Mouse (Mus musculus): ENCODE measurements around the gene Tmem41b.

Tmem41b gene

DNA sequence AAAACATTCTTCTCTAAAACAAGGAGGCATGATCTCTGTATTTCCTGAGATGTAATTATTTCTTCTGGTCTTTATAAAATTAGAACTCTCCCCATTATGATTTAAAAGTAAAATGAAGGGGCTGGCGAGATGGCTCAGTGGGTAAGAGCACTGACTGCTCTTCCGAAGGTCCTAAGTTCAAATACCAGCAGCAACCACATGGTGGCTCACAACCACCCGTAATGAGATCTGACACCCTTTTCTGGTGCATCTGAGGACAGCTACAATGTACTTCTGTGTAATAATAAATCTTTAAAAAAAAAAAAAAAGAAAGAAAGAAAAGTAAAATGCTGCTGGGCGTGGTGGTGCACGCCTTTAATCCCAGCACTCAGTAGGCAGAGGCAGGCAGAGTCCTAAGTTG, 9.6 kb downstream of the Tmem41b start:
- DNase-seq (ENCODE audit: low read depth) = peak; percentile 53

DNA sequence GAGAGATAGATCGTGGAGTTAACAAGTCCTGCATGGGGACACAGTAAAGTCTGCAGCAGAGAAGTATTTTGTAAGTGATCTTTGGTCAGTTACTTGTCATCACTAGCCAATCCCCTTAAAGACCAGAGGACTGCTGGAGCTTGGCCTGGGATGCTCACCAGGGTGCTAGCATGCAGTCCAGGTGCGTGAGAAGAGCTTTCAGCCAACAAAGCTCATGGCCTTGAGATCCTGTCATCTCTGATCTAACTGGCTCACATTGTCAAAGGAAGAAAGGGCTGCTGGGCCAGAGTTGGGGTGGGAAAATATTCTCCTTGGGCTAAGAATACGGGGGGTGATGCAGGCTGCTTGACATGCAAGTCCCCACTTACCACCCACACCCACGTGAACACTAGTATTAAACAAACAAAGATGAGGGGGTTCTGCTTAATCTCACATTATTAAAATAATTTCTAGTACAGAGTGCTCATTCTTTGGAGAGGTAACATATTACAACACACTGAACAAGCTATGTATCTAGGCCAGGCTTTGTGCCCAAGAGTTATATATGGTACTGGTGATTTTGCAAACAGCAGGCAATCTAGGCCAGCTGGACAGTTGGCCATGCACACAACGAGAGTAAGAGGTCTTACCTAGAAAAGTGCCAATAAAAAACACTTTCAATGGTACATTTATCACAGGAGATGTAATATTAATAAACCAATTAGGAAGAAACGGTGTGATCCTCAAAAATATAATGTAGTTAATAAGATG, 10.6 kb downstream of the Tmem41b start:
- no peak for DNase-seq (ENCODE audit: low read depth)

DNA sequence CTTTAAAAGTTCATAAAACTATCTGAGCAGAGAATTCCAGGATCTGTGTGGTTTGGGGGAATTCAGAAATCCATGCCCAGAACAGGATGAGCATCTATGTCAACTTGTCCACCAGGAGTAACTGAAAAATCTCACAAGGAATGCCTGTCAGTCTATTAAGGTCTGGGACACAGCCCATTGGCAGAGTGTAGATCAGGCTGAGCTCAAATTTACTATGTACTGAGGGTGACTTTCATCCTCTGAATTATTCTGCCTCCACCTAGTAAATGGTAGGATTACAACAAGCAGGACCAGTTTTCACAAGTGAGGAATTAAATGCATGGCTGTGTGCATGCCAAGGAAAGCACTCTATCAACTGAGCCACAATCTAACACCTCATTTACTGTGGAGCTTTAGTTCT, 17.2 kb downstream of the Tmem41b start:
- no peak for DNase-seq (ENCODE audit: low read depth)

DNA sequence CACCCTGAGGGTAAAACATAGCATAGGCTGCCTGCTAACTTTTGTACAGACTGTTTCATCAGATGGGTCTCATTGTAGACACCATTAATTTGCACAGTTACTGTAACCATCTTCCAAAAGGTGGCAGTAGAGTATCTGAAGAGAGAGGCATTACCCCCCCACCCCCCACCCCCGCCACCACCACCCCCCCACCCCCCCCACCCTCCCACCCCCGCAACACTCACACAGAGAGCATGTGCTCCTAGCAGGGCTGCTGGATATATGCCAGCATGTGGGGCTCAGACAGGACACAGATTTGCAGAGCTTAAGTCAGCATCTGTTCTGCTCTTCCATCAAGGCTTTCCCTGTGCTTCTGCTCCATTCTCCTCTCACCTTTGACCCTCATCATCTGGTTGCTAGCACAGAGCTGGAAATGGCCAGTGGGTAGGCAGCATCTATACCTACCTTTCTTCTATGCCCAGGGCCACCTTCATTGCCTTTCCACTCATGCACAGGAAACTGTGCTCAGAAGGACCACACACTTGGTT, 17.7 kb downstream of the Tmem41b start:
- peak; percentile 35 for DNase-seq (ENCODE audit: low read depth)

DNA sequence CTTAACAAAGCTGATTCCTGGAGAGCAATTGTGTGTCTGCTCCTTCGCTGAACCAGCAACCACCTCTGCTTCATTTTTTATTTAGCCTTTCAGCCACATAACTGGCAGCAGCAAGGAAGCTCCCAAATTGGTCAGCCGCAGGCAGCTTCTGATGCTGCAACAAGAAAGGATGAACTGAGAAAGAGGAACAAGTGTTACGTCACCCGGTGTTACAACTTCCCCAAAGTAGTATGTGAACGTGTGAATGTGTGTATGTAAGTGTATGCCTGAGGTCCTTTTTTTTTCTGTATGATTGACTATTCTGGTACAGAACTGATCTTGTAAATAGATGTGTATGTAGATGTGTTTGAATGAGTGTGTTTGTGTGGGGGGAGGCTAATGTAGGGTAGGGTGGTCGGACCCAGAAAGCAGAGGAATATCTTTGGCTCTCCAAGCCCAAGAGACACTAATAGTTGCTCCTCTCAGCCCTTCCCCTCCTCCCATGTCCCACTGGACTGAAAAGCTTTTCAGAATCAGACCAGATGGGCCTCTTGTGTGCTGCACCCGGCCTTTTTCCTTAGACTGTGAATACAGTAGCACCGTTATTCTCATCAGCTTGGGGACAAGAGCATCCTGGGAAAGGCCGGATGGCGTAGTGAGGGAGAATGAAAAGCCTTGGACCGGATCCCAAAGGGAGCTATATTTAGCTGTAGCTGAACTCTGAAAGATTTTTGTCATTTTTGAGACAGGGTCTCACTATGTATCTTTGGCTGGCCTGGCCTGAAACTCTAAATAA, 18.7 kb downstream of the Tmem41b start:
- peak; percentile 87 for DNase-seq (ENCODE audit: low read depth)

DNA sequence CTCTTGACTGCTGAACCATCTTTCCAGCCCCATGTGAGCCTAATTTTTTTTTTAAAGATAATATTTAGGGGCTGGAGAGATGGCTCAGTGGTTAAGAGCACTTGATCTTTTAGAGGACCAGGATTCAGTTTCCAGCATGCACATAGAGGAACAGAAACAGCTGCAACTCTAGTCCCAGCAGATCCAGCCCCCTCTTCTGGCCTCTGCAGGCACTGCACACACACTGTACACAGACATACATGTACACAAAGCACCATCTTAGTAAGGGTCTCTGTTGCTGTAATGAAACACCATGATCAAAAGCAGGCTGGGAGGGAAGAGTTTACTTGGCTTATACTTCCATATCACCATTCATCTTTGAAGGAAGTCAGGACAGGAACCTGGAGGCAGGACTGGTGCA, 21.1 kb downstream of the Tmem41b start:
- DNase-seq (ENCODE audit: low read depth) = no peak

DNA sequence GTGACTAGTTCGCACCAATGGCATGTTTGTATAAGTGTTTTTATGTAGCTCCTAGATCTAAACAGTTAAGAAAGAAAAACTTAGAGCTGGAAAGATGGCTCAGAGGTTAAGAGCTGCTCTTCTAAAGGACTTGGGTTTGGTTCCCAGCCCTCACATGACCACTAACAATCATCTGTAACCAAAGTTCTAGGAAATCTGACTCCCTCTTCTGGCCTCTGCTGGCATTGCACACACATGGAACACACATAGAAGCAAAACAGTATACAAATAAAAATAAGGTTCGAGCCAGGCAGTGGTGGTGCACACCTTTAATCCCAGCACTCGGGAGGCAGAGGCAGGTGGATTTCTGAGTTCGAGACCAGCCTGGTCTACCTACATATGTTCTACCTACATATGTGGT, 23.0 kb downstream of the Tmem41b start:
- no peak for DNase-seq (ENCODE audit: low read depth)

DNA sequence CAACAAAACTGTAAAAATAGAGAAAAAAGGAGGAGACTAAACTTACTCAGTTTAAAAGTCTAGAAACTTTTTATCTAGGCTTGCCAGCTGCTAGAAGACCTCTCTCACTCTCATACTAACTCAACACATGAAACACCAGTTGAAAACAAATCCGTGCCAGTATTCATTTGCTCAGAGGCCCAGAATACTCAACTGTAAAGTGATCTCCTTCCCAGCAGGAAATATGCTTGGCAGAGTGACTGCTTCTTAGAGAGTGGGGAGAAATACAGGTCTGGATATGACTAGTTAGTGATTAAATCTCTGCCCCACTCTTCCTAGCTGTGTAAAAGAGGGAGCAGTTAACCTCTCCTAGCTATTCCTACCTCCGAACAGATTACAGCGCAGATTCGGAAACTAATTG, 24.1 kb downstream of the Tmem41b start:
- DNase-seq (ENCODE audit: low read depth) = no peak

DNA sequence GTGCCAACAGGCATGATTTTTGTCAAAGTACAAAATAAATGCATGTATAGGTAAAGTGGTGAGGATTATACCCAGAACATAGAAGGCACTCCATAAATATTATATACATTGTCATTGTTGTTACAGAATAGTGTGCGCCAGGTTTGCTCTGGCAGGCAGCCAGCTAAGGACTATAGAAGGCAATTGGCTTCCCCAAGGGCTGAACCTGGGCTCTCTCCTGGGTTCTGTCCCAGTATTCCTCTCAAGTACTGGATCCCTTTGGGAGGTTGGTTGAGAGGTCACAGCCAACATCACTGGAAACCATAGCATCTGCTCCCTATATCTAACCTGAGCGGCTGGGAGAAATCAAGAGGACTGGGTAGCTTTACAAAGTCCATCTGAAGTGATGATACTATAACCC, 25.2 kb downstream of the Tmem41b start:
- DNase-seq (ENCODE audit: low read depth) = no peak

DNA sequence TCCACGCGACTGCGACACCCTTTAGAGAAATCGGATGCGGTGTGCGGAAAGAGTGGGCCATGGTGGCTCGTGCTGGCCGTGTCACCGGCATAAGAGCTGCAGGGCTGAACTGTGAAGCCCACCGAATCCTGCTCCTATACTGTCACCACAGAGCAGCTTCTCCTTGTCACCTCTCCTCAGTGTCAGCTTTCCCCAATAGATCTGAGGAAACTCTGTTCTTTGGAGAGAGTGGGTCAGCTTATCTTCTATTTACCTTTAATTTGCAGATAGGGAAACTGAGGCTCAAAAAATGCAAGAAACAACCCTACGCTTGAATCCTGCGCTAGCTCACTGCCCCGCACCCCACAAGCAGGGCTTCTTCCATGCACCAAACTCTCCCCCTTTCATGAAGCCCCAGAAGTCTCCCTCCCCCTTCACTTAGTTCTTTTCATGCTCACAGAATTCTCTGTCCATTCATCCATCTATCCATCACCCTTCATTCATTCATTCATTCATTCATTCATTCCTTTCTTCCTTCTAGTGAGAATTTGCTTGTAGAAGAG, 26.0 kb downstream of the Tmem41b start:
- no peak for DNase-seq (ENCODE audit: low read depth)

DNA sequence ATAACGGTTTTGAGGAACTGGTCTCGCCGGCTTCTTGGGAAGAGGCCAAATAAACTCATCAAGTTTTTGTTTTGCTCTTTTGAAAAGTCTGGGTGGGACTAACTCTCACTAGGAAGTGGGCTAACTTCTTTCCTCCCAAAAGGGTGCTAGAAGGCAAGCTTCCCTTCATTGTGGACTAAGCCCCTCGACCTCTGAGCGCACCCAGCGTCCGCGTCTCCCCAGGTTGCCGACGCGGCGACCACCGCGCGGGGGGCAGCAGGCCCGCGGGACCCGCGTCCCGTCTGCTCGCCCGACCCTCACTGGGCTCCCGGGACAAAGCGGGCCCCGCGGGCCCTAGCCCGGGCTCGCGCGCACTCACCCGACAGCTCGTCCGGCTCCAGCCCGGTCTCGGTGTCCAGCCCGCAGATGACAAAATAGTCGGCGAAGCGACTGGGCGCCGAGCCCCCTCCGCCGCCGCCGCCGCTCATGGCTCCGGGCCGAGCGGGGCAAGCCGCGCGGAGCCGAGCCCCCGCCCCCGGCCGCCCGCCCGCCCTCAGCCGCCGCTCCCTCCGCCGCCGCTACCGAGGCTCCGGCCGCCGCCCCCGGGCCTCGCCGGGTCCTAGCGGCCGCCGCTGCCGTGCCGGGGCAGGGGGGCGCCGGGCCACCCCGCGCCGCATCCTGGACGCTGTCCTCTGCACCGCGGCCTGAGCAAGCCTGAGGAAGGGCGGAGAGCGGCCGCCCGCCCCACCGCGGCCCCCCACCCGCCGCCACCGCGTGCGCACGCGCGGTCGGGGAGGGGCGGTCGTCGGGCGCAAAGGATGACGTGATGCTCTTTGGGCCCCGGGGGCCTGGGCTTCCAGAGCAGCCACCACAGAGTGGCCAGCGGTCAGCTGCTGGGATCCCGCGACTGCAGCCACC, 26.8 kb downstream of the Tmem41b start, which contains the start of gene Dennd5a:
Gene Dennd5a, minus strand, starts transcription at position 755 of the 897 bp plus-strand sequence.
- peak; percentile 79 for DNase-seq (ENCODE audit: low read depth)

DNA sequence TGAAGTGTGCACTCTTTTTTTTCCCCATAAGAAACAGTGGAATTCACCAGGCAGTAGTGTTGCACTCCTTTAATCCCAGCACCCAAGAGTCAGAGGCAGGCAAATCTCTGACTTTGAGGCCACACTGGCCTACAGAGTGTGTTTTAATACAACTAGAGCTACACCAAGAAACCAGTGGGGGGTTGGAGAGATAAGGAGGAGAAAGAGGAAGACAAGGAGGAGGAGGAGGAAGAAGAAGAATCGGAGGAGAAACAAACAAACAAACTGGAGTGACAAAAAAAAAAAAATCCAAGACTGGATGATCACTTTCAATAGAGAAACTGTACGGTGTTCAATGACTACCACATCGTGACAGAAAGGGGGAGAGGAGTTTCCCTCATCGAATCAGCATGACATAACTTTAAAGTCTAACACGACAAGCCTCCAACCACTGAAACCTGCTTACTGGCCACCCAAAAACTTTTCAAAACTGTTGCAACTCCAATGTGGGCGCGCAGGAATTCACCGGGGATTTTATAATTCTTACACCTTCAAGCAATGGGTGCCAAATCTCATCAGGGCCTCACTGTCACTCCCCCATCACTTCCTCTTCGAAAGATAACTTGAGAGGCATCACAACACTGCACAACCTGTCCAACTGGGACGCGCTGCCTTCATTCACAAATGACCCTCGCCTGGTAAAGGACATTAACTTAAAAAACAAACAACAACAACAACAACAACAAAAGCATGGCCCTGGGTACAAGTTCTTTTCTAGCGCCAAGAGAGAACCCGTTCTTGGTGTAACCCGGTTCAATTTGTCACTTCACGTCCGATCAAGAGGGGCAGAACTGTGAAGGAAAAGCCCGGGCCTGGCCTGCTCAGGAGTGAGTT, 27.6 kb downstream of the Tmem41b start:
- DNase-seq (ENCODE audit: low read depth) = no peak

DNA sequence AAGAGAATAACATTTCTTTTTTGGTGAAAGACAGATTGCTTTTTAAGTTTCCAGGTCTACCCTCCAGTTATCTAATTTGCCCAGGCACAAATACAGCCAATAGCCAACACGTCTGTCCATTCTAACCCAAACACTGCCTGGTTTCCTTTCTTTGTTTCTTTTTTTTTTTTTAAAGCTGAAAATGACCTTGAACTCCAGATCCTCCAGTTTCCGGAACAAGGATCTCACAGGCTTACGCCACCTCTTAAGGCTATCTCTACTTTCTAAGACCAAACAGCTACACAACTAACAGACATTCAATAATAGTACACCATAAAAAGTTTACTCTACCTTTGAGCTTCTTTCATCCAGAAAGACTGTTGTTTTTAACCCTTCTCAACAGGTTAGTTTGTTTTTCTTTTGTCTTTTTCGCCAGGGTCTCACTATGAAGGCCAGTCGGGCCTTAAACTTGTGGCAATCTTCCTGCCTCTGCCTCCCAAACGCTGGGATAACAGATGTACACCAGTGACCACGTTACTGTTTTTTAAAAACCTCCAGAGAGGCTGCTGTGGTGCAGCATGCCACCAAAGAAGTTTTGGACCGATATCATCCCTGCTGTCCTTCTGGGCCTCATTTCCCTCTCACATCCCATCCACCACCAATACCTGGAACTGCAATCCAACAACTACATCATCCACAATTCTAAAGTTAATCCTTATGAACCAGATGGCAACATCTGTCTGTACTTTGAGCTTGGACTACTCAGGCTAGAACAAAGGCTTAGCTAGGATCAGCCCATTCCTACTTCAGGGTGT, 28.5 kb downstream of the Tmem41b start:
- DNase-seq (ENCODE audit: low read depth) = peak; percentile 59

DNA sequence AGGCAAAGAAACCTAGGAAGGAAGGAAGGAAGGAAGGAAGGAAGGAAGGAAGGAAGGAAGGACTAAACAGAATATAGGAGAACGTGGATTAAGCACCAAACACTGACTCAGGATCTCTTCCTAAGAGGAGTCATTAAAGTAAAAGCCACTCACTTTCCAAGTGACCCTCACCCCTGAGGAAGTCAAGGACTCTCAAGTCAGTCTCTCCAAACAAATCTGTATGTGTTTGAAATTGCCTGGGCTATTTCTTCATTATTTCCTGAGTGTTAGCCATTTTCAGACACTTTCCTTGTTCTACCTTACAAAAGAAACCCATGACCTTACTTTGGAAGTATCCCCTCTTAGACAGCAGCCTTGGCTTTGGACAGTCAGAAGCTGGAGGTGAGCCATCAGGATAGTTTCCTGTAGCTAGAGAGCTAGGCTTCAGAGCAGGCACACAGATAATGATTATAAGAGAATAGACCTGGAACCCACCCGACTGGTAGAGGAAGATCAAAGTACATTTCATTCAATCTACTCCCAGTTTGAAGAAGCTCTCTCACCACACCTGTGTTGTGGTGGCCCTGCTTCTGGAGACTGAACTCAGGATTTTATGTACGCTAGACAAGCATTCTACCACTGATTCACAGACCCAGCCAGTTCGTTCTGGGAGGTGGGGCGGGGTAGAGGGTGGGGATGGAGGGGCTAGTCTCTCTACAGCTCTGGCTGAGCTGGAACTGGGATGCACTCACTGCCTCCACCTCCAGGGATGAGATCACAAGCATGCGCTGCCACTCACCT, 31.9 kb downstream of the Tmem41b start:
- no peak for DNase-seq (ENCODE audit: low read depth)

DNA sequence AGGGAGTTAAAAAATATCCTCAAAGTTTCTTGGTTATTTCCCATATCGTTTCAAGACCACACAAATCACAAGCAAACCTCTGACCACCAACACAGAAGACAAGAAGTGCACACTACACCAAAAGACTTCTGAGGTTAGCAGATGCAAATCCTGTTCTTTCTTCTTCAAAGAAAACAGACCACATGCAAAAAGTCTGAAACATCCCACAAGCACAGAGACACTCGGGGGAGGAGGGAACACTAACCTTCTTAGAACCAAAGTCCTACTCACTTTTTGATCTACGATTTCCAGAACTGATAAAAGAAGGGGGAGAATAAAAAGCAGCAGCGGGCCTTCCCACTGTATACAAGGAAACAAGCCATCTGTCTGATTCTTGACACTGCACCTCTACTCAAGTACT, 35.4 kb downstream of the Tmem41b start:
- no peak for DNase-seq (ENCODE audit: low read depth)

DNA sequence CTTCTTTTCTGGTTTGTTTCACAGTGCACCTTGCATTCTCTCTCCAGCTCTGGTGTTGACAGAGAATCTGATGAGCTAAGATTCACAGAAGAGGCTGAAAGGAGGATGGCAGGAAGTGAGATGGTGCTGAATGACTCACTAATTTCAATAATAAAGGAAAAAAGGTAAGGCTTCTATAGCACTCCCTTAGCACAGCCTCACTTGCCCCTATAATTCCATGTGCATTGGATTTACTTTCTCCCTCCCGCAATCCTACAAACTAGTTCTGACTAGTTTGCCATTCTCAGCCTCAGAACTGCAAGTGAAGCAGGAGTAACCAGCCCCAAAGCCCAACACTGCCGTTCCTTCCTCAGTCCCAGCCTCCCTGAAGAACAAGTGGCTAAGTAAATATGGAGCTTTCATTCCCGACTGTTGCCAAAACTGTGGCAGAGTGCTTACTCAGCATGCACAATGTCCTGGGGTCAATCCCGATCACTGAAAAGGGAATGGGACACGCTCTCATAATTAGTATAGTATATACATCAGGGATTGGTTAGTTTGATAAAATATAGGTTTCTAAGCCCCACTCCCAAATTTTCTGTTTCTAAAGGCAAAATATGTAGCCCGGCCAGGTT, 42.2 kb downstream of the Tmem41b start:
- no peak for DNase-seq (ENCODE audit: low read depth)

DNA sequence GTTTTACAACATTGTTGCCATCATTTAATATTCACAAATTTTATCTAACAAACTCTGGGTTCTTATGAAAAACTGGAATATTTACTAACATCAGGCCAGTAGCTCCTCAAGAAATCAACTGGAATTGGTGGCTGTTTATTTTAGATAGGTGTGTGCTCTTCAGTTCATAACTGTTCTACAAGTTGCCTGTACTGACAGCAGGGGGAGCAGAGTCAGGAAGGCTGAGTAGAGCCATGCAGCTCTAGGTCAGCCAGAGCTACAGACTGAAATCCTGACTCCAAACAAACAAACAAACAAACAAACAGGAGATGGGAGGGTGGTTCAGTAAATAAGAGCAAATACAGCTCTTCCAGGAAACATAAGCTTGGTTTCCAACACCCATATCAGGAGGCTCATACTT, 57.1 kb downstream of the Tmem41b start:
- peak; percentile 18 for DNase-seq (ENCODE audit: low read depth)

DNA sequence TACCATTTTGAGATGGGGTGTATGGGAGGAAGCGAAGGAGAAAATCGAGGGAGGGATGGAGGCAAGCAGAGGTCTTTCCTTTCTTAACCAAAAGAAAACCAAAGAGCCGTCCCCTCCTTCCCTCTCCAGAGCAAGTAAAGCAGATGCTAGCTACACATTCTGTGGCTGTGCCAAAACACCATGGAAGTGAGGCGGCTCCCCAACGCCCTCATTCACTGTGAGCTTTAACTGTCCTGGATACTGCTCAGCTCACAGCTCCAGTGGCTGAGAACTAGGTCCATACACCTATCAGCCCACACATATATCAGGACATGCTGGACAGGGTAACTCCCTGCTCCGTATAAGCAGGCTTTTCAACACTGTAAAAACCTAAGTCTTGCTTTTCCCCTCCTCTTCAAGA, 58.4 kb downstream of the Tmem41b start:
- DNase-seq (ENCODE audit: low read depth) = no peak

DNA sequence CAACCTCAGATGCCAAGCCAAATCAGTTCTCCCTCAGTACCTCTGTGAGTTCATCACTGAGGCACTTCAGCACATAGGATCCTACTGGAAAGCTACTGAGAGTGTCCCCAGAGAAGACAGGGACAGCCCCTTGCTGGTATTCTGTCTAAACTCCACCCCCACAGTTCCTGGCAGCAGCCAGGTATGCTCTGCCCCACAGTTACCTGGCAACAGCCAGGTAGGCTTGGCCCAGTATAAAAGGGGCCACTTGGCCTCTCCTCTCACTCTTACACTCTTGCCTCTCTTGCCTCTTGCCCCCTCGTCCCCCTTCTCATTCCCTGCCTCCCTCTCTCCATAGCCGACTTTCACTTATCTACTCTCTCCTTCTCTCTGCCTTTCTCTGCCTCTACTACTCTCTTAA, 61.8 kb downstream of the Tmem41b start:
- no peak for DNase-seq (ENCODE audit: low read depth)
